Mouse (Mus musculus) kidney, adult 2 months (tissue): ENCODE measurements around the gene Ccdc172.

Experiments
- CTCF ChIP-seq: fragments of 200-500 bp; conservative IDR thresholded peaks from 2 replicates; pipeline ENCODE4 v1.5.1; 2011; ENCODE audit warnings: low read depth, mild to moderate bottlenecking, control low read depth, low read length, moderate library complexity, mixed read lengths; ENCODE audit not compliant: insufficient read depth, insufficient read length
- POLR2A ChIP-seq: fragments of 200-500 bp; IDR thresholded peaks from one replicate; pipeline ENCODE4 v1.6.1; 2011; ENCODE audit warnings: low read depth, low read length, control low read depth

- TF ChIP-seq CTCF, result no peak
- TF ChIP-seq POLR2A, result no peak
Measured at GRCm38 (mm10) chr19:58586046-58586445, 74.3 kb downstream of the Ccdc172 start.
